Mouse (Mus musculus) C2C12 (cell line): ENCODE results near the gene Hectd1. TPM values are rescaled to one million over a fixed set of nuclear protein-coding genes. Genes with fewer than 3 reads are reported as not detected.

Source experiments
- H3K27me3 ChIP-seq: one replicate; pipeline ENCODE4 v1.6.1; 2011; ENCODE audit not compliant: control insufficient read depth, insufficient read depth, insufficient read length
- H3K36me3 ChIP-seq: one replicate; pipeline ENCODE4 v1.6.1; 2011; ENCODE audit not compliant: control insufficient read depth, insufficient read depth
- H3K4me3 ChIP-seq: one replicate; pipeline ENCODE4 v1.5.1; 2011; ENCODE audit warnings: mild to moderate bottlenecking, control low read depth; ENCODE audit not compliant: poor library complexity, insufficient read depth, severe bottlenecking
- H3K79me2 ChIP-seq: one replicate; pipeline ENCODE4 v1.6.1; 2011; ENCODE audit not compliant: control insufficient read depth, insufficient read depth
- H3K79me3 ChIP-seq: one replicate; pipeline ENCODE4 v1.6.1; 2011; ENCODE audit warnings: low read depth, control low read depth
- H3ac ChIP-seq: one replicate; pipeline ENCODE3; 2011; ENCODE audit warnings: low read depth; ENCODE audit not compliant: control insufficient read depth, insufficient read length
- CEBPB ChIP-seq: IDR thresholded peaks from one replicate; pipeline ENCODE4 v1.6.1; 2011; ENCODE audit warnings: low read depth, mild to moderate bottlenecking, control low read depth, moderate library complexity
- CTCF ChIP-seq: IDR thresholded peaks from one replicate; pipeline ENCODE4 v1.5.1; 2011; ENCODE audit not compliant: control insufficient read depth, insufficient read depth, insufficient read length
- FOSL1 ChIP-seq: IDR thresholded peaks from one replicate; pipeline ENCODE4 v1.8.0; 2011; ENCODE audit warnings: mild to moderate bottlenecking, low read length; ENCODE audit not compliant: poor library complexity, insufficient read depth, severe bottlenecking
- MAX ChIP-seq: IDR thresholded peaks from one replicate; pipeline ENCODE4 v1.6.1; 2011; ENCODE audit warnings: mild to moderate bottlenecking, control low read depth
- MYOD1 ChIP-seq: IDR thresholded peaks from one replicate; pipeline ENCODE4 v1.6.1; 2011; ENCODE audit warnings: low read depth; ENCODE audit not compliant: control insufficient read depth, insufficient read length
- MYOG ChIP-seq: IDR thresholded peaks from one replicate; pipeline ENCODE4 v1.6.1; 2011; ENCODE audit not compliant: control insufficient read depth, insufficient read length; ENCODE audit errors: extremely low read depth
- USF1 ChIP-seq: IDR thresholded peaks from one replicate; pipeline ENCODE4 v1.6.1; 2011; ENCODE audit warnings: low read depth, mild to moderate bottlenecking, control low read depth, moderate library complexity
- polyA plus RNA-seq: library from polyadenylated mRNA; unstranded; fragments of >200 nt; fragmentation: generic; extraction: Trizol; gene quantifications from one replicate; pipeline ENCODE4 v1.2.1, GENCODE M21; 2012; ENCODE audit warnings: missing spikeins

The Hectd1 gene
- polyA plus RNA-seq, 1 experiment, result 17.4 TPM

GRCm38 (mm10) chr12:51822236-51822635 is 7.1 kb downstream of the Hectd1 start:
- H3ac ChIP-seq, result no peak overlapping the region
- H3K4me3 ChIP-seq, result no peak overlapping the region
- TF ChIP-seq CEBPB (no peak), FOSL1 (no peak), MYOG (no peak), USF1 (no peak), CTCF (no peak), MAX (no peak), MYOD1 (no peak)
- H3K79me2 ChIP-seq, result peaks cover 100% of the 10 kb centered on the region
- H3K27me3 ChIP-seq, result no peaks in the 10 kb centered on the region
- H3K36me3 ChIP-seq, result peaks cover 26% of the 10 kb centered on the region
- peaks cover 85% of the 10 kb centered on the region for H3K79me3 ChIP-seq

GRCm38 (mm10) chr12:51821256-51821655 is 8.1 kb downstream of the Hectd1 start:
- Histone ChIP-seq H3K79me3 (peaks cover 85% of the 10 kb centered on the region), H3K27me3 (no peaks in the 10 kb centered on the region), H3K4me3 (no peak overlapping the region), H3K36me3 (peaks cover 25% of the 10 kb centered on the region), H3K79me2 (peaks cover 100% of the 10 kb centered on the region), H3ac (no peak overlapping the region)
- no peak for TF ChIP-seq MAX
- TF ChIP-seq FOSL1, result no peak
- TF ChIP-seq CEBPB, result no peak
- no peak for TF ChIP-seq MYOG
- TF ChIP-seq MYOD1, result no peak

GRCm38 (mm10) chr12:51819951-51820498 is 9.3 kb downstream of the Hectd1 start:
- Histone ChIP-seq H3K27me3 (no peaks in the 10 kb centered on the region), H3K79me2 (peaks cover 100% of the 10 kb centered on the region), H3K36me3 (peaks cover 31% of the 10 kb centered on the region), H3K79me3 (peaks cover 87% of the 10 kb centered on the region), H3K4me3 (no peak overlapping the region), H3ac (no peak overlapping the region)
- no peak for TF ChIP-seq CEBPB
- no peak for TF ChIP-seq MAX
- no peak for TF ChIP-seq USF1
- no peak for TF ChIP-seq CTCF
- no peak for TF ChIP-seq FOSL1
- no peak for TF ChIP-seq MYOD1
- no peak for TF ChIP-seq MYOG

- TF ChIP-seq FOSL1 (no peak), MYOD1 (no peak), MAX (no peak), CTCF (no peak), USF1 (no peak), CEBPB (no peak), MYOG (no peak)
- Histone ChIP-seq H3K4me3 (no peak overlapping the region), H3K27me3 (no peaks in the 10 kb centered on the region), H3ac (no peak overlapping the region), H3K79me3 (peaks cover 87% of the 10 kb centered on the region), H3K79me2 (peaks cover 100% of the 10 kb centered on the region), H3K36me3 (peaks cover 30% of the 10 kb centered on the region)
These were observed 11.3 kb downstream of the Hectd1 start for GRCm38 (mm10) chr12:51817815-51818613.

GRCm38 (mm10) chr12:51811388-51812140 is 17.8 kb downstream of the Hectd1 start:
- Histone ChIP-seq H3K27me3 (no peaks in the 10 kb centered on the region), H3K79me2 (peaks cover 100% of the 10 kb centered on the region), H3ac (no peak overlapping the region), H3K79me3 (peaks cover 86% of the 10 kb centered on the region), H3K4me3 (no peak overlapping the region), H3K36me3 (peaks cover 20% of the 10 kb centered on the region)
- TF ChIP-seq MYOD1 (no peak), FOSL1 (no peak), CEBPB (no peak), USF1 (no peak), MAX (no peak)
